Mouse (Mus musculus) liver, embryonic 13.5 days (tissue): ENCODE data around the gene Tcaf1. TPM values are rescaled to one million over a fixed set of nuclear protein-coding genes. Genes with fewer than 3 reads are reported as not detected.

Experiments used
- ATAC-seq: fragments of 200-750 bp; cut with Nextera tagmentation; 2 replicates; pipeline ENCODE4 v1.8.0; 2017; ENCODE audit warnings: low read depth, mild to moderate bottlenecking, moderate number of reproducible peaks, moderate library complexity
- DNase-seq: peaks from one replicate; pipeline ENCODE4 v3.0.0; 2022
- H3K27ac ChIP-seq: fragments of 300-500 bp; sonication (generic); 2 replicates; pipeline ENCODE4 v1.5.1; 2015; ENCODE audit warnings: moderate library complexity, mild to moderate bottlenecking, inconsistent platforms
- H3K27me3 ChIP-seq: fragments of 300-500 bp; sonication (generic); 2 replicates; pipeline ENCODE4 v1.6.1; 2015; ENCODE audit warnings: mild to moderate bottlenecking, inconsistent platforms
- H3K36me3 ChIP-seq: fragments of 300-500 bp; sonication (generic); 2 replicates; pipeline ENCODE4 v1.6.1; 2015; ENCODE audit warnings: mild to moderate bottlenecking, inconsistent platforms
- H3K4me1 ChIP-seq: fragments of 300-500 bp; sonication (generic); replicated peaks from 2 replicates; pipeline ENCODE4 v1.6.1; 2015; ENCODE audit warnings: inconsistent platforms
- H3K4me2 ChIP-seq: fragments of 300-500 bp; sonication (generic); 2 replicates; pipeline ENCODE4 v1.6.1; 2015; ENCODE audit warnings: inconsistent platforms, mild to moderate bottlenecking, moderate library complexity
- H3K4me3 ChIP-seq: fragments of 300-500 bp; sonication (generic); replicated peaks from 2 replicates; pipeline ENCODE4 v1.5.1; 2015; ENCODE audit warnings: mild to moderate bottlenecking, inconsistent platforms
- H3K9ac ChIP-seq: fragments of 300-500 bp; sonication (generic); 2 replicates; pipeline ENCODE4 v1.6.1; 2015; ENCODE audit warnings: mild to moderate bottlenecking, inconsistent platforms
- H3K9me3 ChIP-seq: fragments of 300-500 bp; sonication (generic); replicated peaks from 2 replicates; pipeline ENCODE4 v1.6.1; 2016; ENCODE audit warnings: inconsistent platforms
- WGBS: fragments of 180-500 bp; shearing (Covaris S2); methylation state at CpG from one replicate; pipeline ENCODE4 v1.1.7; 2015; ENCODE audit not compliant: insufficient replicate concordance; 5-methylcytosine and 5-hydroxymethylcytosine counted together
- polyA plus RNA-seq: library from polyadenylated mRNA; unstranded; fragments of >200 nt; fragmentation: Nextera tagmentation; extraction: Ambion mirVana; gene quantifications from 2 replicates; pipeline ENCODE4 v1.2.1, GENCODE M21; 2015

Gene Tcaf1
- polyA plus RNA-seq, 1 experiment from 2014 or later = 6.0 TPM

DNA sequence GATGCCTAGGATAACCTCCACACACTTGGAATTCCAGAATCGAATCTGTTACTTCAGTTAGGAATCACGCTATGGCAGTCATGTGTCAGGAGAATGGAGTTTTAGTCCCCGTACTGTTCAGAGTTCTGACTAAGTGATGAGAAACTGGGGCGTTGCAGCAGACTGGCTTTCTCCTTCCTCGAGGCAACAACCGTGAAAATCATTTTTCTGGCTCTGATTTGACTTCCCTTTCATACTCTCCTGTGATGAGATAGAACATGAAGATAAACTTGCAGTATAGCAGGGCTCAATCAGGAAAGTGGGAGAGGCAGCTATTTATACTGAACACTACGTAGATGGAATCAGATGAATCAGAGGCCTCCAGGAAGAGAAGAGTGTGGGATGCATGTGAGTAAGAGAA, 29.8 kb downstream of the Tcaf1 start:
- H3K4me3 ChIP-seq = no peak overlapping the region
- H3K36me3 ChIP-seq = peaks cover 2% of the 10 kb centered on the region; the same call in 1 of the 2 replicates
- no peak overlapping the region for H3K4me2 ChIP-seq
- no peaks in the 10 kb centered on the region for H3K9me3 ChIP-seq
- no peak for DNase-seq
- no peak overlapping the region for H3K27ac ChIP-seq
- H3K4me1 ChIP-seq = no peaks in the 10 kb centered on the region
- H3K9ac ChIP-seq = no peak overlapping the region
- ATAC-seq = no peak
- 63% methylated on average over 7 of the region's 7 CpGs for WGBS
- H3K27me3 ChIP-seq = no peaks in the 10 kb centered on the region

DNA sequence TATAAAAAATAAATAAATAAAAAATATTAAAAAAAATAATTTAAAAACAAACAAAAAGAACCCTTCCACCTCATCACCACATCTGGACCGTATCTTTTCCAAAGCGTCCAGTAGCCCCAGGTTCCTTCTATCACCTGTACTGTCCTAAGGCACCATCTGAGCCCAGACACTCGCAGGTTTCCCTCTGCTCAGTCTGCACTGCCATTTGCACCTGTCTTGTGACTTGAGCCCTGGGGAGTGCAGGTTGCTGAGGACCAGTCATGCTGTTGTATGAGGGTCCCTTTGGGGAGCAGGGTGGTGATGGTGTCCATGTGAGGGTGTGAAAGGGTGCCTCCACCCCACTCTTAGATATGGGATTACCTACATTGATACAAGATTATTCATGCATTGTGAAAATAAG, 33.9 kb downstream of the Tcaf1 start:
- 76% methylated on average over 3 of the region's 3 CpGs for WGBS
- Histone ChIP-seq H3K9ac (no peak overlapping the region), H3K4me2 (no peak overlapping the region), H3K36me3 (peaks cover 5% of the 10 kb centered on the region; the same call in 1 of the 2 replicates), H3K9me3 (no peaks in the 10 kb centered on the region), H3K4me1 (no peaks in the 10 kb centered on the region), H3K27ac (no peak overlapping the region), H3K27me3 (no peaks in the 10 kb centered on the region), H3K4me3 (no peak overlapping the region)
- DNase-seq (no peak), ATAC-seq (no peak)

DNA sequence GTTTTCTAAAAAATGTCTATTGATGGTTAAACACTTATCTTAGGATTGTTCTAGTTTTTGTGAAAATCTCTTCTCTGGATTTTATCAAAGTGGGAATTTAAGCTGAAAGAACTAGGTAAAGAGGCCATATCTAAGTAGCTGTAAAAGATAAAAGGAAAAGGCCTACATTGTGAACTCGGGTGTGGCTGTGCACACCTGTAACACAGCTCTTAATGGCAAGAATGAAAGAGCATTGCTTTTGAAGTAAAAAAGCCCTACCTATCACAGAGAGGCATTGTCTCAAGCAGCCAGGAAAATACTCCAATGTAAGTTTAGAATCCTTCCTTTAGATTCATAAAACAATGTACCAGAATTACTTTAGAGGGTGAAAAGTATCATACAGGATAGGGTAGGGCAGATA, 38.1 kb downstream of the Tcaf1 start:
- Histone ChIP-seq H3K4me1 (no peaks in the 10 kb centered on the region), H3K4me2 (no peak overlapping the region), H3K27ac (no peak overlapping the region), H3K36me3 (peaks cover 5% of the 10 kb centered on the region; the same call in 1 of the 2 replicates), H3K27me3 (no peaks in the 10 kb centered on the region), H3K9ac (no peak overlapping the region), H3K4me3 (no peak overlapping the region), H3K9me3 (no peaks in the 10 kb centered on the region)
- WGBS = 42% methylated on average over 1 of the region's 1 CpGs
- ATAC-seq (no peak), DNase-seq (no peak)

DNA sequence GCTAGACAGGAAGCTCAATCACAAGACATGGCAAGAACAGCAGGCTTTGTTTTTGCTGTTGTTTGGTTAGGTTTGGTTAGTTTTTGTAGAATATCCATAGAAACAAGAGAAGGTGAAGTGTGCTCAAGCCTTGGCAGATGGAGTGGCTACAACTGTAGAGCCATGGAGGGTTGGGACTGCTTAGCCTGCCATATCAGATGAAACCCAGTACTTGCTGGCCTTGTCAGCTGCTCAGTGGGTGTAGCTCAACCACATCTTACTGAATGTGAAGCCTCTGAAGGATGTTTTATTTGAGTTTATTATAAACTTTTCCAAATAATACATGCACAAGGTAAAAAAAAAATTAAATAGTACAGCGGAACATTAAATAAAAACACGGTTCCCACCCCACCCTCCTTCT, 42.2 kb downstream of the Tcaf1 start:
- Histone ChIP-seq H3K4me2 (no peak overlapping the region), H3K36me3 (no peaks in the 10 kb centered on the region), H3K27ac (no peak overlapping the region), H3K9ac (no peak overlapping the region), H3K27me3 (no peaks in the 10 kb centered on the region), H3K4me1 (no peaks in the 10 kb centered on the region), H3K9me3 (no peaks in the 10 kb centered on the region), H3K4me3 (no peak overlapping the region)
- 62% methylated on average over 2 of the region's 2 CpGs for WGBS
- ATAC-seq (no peak), DNase-seq (no peak)

DNA sequence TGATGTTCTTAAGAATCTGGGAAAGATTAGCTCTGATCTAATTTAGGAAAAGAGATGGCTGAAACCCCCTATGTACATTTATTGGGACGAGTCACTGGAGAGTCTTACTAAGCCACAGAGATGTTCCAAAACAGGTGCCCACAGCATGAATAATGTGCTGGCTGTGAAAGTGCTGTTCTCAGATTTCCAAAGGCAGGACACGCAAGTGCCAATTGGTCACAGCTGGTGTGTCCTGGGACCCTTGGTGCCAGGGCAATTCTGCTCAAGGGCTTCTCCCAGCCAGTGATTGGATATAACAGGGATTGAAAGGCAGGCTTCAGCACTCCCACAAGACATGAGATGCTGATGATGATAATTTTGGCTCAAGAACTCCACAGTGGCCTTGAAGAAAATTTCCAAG, 48.1 kb downstream of the Tcaf1 start:
- no peak for DNase-seq
- no peak for ATAC-seq
- WGBS = 45% methylated on average over 2 of the region's 2 CpGs
- Histone ChIP-seq H3K9me3 (no peaks in the 10 kb centered on the region), H3K36me3 (no peaks in the 10 kb centered on the region), H3K4me3 (no peak overlapping the region), H3K9ac (no peak overlapping the region), H3K27ac (no peak overlapping the region), H3K4me2 (no peak overlapping the region), H3K4me1 (no peaks in the 10 kb centered on the region), H3K27me3 (no peaks in the 10 kb centered on the region)

DNA sequence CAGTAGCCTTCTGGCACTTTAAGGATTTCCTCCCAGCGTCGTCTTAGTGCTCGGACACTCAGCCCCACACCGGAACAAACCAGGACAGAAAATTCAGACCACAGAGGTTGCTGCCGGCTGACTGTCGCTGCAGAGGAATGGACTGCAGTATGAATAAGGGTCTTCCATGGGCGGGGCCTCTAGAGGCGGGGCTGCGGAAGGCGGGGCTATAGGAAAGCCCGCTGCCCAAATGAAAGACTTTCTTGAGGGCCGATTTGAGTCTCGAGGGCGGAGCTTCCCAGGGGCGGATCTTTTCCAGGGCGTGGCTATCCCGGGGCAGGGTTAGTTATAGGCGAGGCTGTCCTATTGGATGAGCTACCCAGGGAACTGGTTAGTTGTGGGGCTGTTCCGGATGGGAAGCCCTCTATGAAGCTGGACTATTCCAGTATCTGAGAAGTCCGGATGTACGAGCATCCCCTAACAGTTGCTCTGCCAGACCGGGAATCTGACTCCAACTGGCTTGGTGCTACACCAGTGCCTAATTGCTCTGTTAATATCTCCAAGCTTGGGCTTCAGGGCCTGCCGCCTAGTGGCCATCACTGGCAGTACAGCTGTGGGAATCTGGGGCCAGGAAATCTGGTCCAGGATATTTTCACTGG, 64.9 kb downstream of the Tcaf1 start, which contains the start of gene Tcaf2:
Tcaf2 (minus strand) TSS at position 343 of the 638 bp plus-strand sequence.
- no peak within 1 kb of the TSS for H3K27ac ChIP-seq
- H3K9me3 ChIP-seq = no peaks in the 10 kb centered on the region
- peak; percentile 94 for ATAC-seq
- peaks cover 5% of the 10 kb centered on the region; the same call in 1 of the 2 replicates for H3K4me1 ChIP-seq
- no peaks in the 10 kb centered on the region for H3K36me3 ChIP-seq
- H3K4me2 ChIP-seq = peak within 1 kb of the TSS; percentile 60
- H3K9ac ChIP-seq = no peak within 1 kb of the TSS
- no peaks in the 10 kb centered on the region for H3K27me3 ChIP-seq
- DNase-seq = peak; percentile 63
- 1% methylated on average over 23 of the region's 23 CpGs for WGBS
- H3K4me3 ChIP-seq = peak within 1 kb of the TSS; percentile 38

DNA sequence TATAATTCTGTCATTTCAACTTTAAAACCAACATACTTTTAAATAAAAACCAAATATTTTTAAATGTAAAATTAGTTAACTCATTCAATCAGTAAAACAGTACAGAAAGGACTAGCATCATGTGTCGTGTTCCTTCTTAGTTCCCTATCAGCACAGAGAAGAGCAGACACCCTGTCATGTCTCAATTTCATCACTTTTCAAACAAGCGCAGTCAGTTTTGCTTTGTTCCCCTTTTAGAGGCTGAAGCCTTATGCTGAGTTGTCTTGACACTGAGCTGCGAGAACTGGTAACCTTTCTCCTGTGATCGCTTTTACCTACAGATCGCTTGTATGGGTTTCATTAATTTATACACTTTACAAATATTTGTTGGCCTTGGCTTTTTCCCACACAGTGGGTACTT, 75.5 kb downstream of the Tcaf1 start:
- no peaks in the 10 kb centered on the region for H3K9me3 ChIP-seq
- H3K27ac ChIP-seq = no peak overlapping the region
- H3K9ac ChIP-seq = no peak overlapping the region
- H3K4me2 ChIP-seq = no peak overlapping the region
- no peaks in the 10 kb centered on the region for H3K4me1 ChIP-seq
- no peaks in the 10 kb centered on the region for H3K27me3 ChIP-seq
- 53% methylated on average over 5 of the region's 5 CpGs for WGBS
- H3K36me3 ChIP-seq = no peaks in the 10 kb centered on the region
- ATAC-seq = no peak
- DNase-seq = no peak
- H3K4me3 ChIP-seq = no peak overlapping the region

DNA sequence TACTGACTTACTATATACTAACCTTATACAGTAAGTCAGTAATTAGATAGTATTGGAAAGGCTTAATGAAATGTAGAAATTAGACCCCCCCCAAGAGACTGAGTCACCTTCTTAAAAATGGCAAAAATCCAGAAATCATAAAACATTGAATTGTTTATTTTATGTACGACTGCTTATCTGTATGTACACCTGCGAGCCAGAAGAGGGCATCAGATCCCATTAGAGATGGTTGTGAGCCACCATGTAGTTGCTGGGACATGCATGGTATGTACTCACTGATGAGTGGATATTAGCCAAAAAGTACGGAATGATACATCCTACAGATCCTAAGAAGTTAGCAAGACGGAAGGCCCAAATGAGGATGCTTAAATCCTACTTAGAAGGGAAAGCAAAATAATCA, 78.5 kb downstream of the Tcaf1 start:
- ATAC-seq (no peak), DNase-seq (no peak)
- Histone ChIP-seq H3K9ac (no peak overlapping the region), H3K27me3 (no peaks in the 10 kb centered on the region), H3K4me2 (no peak overlapping the region), H3K27ac (no peak overlapping the region), H3K4me3 (no peak overlapping the region), H3K9me3 (no peaks in the 10 kb centered on the region), H3K4me1 (no peaks in the 10 kb centered on the region), H3K36me3 (no peaks in the 10 kb centered on the region)
- 48% methylated on average over 4 of the region's 4 CpGs for WGBS

Other genes with a start within 250 kb of the Tcaf1 start
- gene Olfr458, start 244.9 kb downstream of the Tcaf1 start, polyA plus RNA-seq = not detected in 2 replicates
- not detected in 2 replicates for gene Olfr457, start 233.8 kb downstream of the Tcaf1 start, polyA plus RNA-seq
- not detected in 2 replicates for gene Olfr456, start 222.9 kb downstream of the Tcaf1 start, polyA plus RNA-seq
- gene Olfr455, start 162.5 kb downstream of the Tcaf1 start, polyA plus RNA-seq = not detected in 2 replicates
- gene Tcaf3, start 112.4 kb downstream of the Tcaf1 start, polyA plus RNA-seq = not detected in 2 replicates
- 0.24 and 0.27 TPM in 2 replicates for gene Tcaf2, start 64.8 kb downstream of the Tcaf1 start, polyA plus RNA-seq
- gene Olfr453, start 29.3 kb upstream of the Tcaf1 start, polyA plus RNA-seq = not detected in 2 replicates
- not detected in 2 replicates for gene Olfr38, start 46.3 kb upstream of the Tcaf1 start, polyA plus RNA-seq
- gene Olfr452, start 75.0 kb upstream of the Tcaf1 start, polyA plus RNA-seq = not detected in 2 replicates
- gene Olfr450, start 101.9 kb upstream of the Tcaf1 start, polyA plus RNA-seq = not detected in 2 replicates
- not detected in 2 replicates for gene Olfr449, start 124.3 kb upstream of the Tcaf1 start, polyA plus RNA-seq
- not detected in 2 replicates for gene Olfr448, start 180.4 kb upstream of the Tcaf1 start, polyA plus RNA-seq
- gene Olfr447, start 198.8 kb upstream of the Tcaf1 start, polyA plus RNA-seq = not detected in 2 replicates
- gene Olfr446, start 211.3 kb upstream of the Tcaf1 start, polyA plus RNA-seq = not detected in 2 replicates
- gene Olfr444, start 239.0 kb upstream of the Tcaf1 start, polyA plus RNA-seq = not detected in 2 replicates